Mouse (Mus musculus) urinary bladder, postnatal 25 days (tissue): Measurements from ENCODE around the gene Tomm7.
"Not testable (repeated sequence)": the region's sequence is repeated elsewhere in the genome, so short reads cannot be mapped to it uniquely, and the experiment has no call there.

ENCODE experiments used
- DNase-seq: peaks from one replicate; pipeline ENCODE4 v3.0.0; 2022; ENCODE audit warnings: low spot score

The Tomm7 gene

GRCm38 (mm10) chr5:23843674-23844530, at the start of gene Tomm7:
Gene Tomm7, minus strand, starts transcription at chr5:23844161.
- peak; percentile 93 for DNase-seq

- no peak for DNase-seq
These were observed 49.3 kb upstream of the Tomm7 start for GRCm38 (mm10) chr5:23893156-23893863.

GRCm38 (mm10) chr5:23890734-23891133, 46.8 kb upstream of the Tomm7 start:
- peak; percentile 67 for DNase-seq

GRCm38 (mm10) chr5:23889461-23889860, 45.5 kb upstream of the Tomm7 start:
- DNase-seq, result no peak

GRCm38 (mm10) chr5:23887111-23887510, 43.1 kb upstream of the Tomm7 start:
- DNase-seq, result no peak

GRCm38 (mm10) chr5:23874457-23874856, 30.5 kb upstream of the Tomm7 start:
- DNase-seq, result no peak

GRCm38 (mm10) chr5:23872586-23872985, 28.6 kb upstream of the Tomm7 start:
- DNase-seq, result no peak

- not testable (repeated sequence) for DNase-seq
These were observed 27.4 kb upstream of the Tomm7 start for GRCm38 (mm10) chr5:23871323-23871722.

GRCm38 (mm10) chr5:23865941-23866340, 22.0 kb upstream of the Tomm7 start:
- no peak for DNase-seq

- no peak for DNase-seq
These were observed 20.3 kb upstream of the Tomm7 start for GRCm38 (mm10) chr5:23864054-23864965.

- no peak for DNase-seq
These were observed 19.4 kb upstream of the Tomm7 start for GRCm38 (mm10) chr5:23863166-23864053.

GRCm38 (mm10) chr5:23862291-23862690, 18.3 kb upstream of the Tomm7 start:
- DNase-seq, result peak; percentile 42

GRCm38 (mm10) chr5:23861721-23862120, 17.8 kb upstream of the Tomm7 start:
- DNase-seq, result no peak

- DNase-seq, result no peak
These were observed 15.9 kb upstream of the Tomm7 start for GRCm38 (mm10) chr5:23859896-23860295.

GRCm38 (mm10) chr5:23859087-23859718, 15.2 kb upstream of the Tomm7 start:
- DNase-seq, result no peak

GRCm38 (mm10) chr5:23858643-23859042, 14.7 kb upstream of the Tomm7 start:
- no peak for DNase-seq

- no peak for DNase-seq
These were observed 14.0 kb upstream of the Tomm7 start for GRCm38 (mm10) chr5:23858001-23858400.

- DNase-seq, result no peak
These were observed 13.2 kb upstream of the Tomm7 start for GRCm38 (mm10) chr5:23857189-23857588.

GRCm38 (mm10) chr5:23856164-23856563, 12.2 kb upstream of the Tomm7 start:
- no peak for DNase-seq

- DNase-seq, result no peak
These were observed 11.5 kb upstream of the Tomm7 start for GRCm38 (mm10) chr5:23855484-23855883.

GRCm38 (mm10) chr5:23852916-23853315, 9.0 kb upstream of the Tomm7 start:
- not testable (repeated sequence) for DNase-seq
